Mouse (Mus musculus) urinary bladder, postnatal 0 days (tissue): Measurements from ENCODE around the gene Zfp282. TPM values are rescaled to one million over a fixed set of nuclear protein-coding genes. Genes with fewer than 3 reads are reported as not detected.

Experiments used
- polyA plus RNA-seq: library from polyadenylated mRNA; unstranded; fragments of >200 nt; fragmentation: Nextera tagmentation; extraction: Ambion mirVana; gene quantifications from 2 replicates; pipeline ENCODE4 v1.2.1, GENCODE M21; 2015

Gene Zfp282
- 8.9 and 9.4 TPM in 2 replicates for polyA plus RNA-seq

GRCm38 (mm10) chr6:47877058-47877457, at the start of gene Zfp282:
Gene Zfp282, plus strand, starts transcription at chr6:47877204.

GRCm38 (mm10) chr6:47830104-47831078, 46.6 kb upstream of the Zfp282 start, which contains the start of gene Zfp786:
Gene Zfp786, minus strand, starts transcription at chr6:47830867.

GRCm38 (mm10) chr6:47835482-47835983, 41.5 kb upstream of the Zfp282 start, which contains the start of gene Zfp398:
Gene Zfp398, plus strand, starts transcription at chr6:47835661.

GRCm38 (mm10) chr6:47920447-47921340, 43.7 kb downstream of the Zfp282 start, which contains the start of gene Zfp212:
Gene Zfp212, plus strand, starts transcription at chr6:47920476.

GRCm38 (mm10) chr6:47953191-47953726, 76.3 kb downstream of the Zfp282 start, which contains the start of gene Zfp956:
Gene Zfp956, plus strand, starts transcription at chr6:47953390.

Other genes with a start within 250 kb of the Zfp282 start
- gene Pdia4, start 63.8 kb upstream of the Zfp282 start, polyA plus RNA-seq: 86.0 and 98.5 TPM in 2 replicates
- 0.44 and 0.64 TPM in 2 replicates for gene Zfp786, start 46.3 kb upstream of the Zfp282 start, polyA plus RNA-seq
- gene Zfp398, start 41.5 kb upstream of the Zfp282 start, polyA plus RNA-seq: 3.3 and 4.0 TPM in 2 replicates
- 7.4 and 8.4 TPM in 2 replicates for gene Zfp212, start 43.3 kb downstream of the Zfp282 start, polyA plus RNA-seq
- 3.7 and 3.8 TPM in 2 replicates for gene Zfp956, start 76.2 kb downstream of the Zfp282 start, polyA plus RNA-seq
- 3.1 and 3.6 TPM in 2 replicates for gene Zfp777, start 171.7 kb downstream of the Zfp282 start, polyA plus RNA-seq
- 8.1 and 9.8 TPM in 2 replicates for gene Zfp746, start 209.4 kb downstream of the Zfp282 start, polyA plus RNA-seq